ENCODE assay signal across 17 mouse cellular contexts in the genomic region with DNA sequence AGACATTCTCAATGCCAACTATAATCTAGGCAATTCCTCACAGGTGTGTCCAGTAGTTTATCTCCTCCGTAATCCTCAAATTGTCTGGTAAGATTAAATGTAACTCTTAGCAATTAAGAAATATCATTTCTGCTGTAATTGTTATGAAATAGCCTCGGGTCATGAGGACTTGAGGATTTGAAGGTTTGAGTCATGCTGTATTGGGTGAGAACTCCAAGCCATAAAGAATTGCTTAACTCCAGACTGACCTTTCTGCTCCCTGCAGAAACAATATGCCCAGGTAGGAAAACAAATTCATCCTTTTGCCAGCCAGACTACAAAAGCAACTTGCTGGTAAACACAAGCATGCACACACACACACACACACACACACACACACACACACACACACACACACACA.
"Had no signal": no experiment of that assay in that cellular context is flagged by ENCODE, and none has a peak within 500 bp of the region (broad histone marks: within the 10 kb centered on the region; RNA-seq: fewer than 3 reads in every experiment).

No protein-coding gene starts in this region.

- H3K4me1 ChIP-seq: lung, embryonic 15.5 days; megakaryocyte, embryonic 14.5 days; midbrain, embryonic 15.5 days; neural tube, embryonic 12.5 days; stomach, embryonic 15.5 days had no signal

- ATAC-seq: lung, postnatal 0 days; midbrain, embryonic 13.5 days; midbrain, embryonic 15.5 days had no signal

- H3K4me2 ChIP-seq: lung, embryonic 15.5 days; midbrain, embryonic 11.5 days; midbrain, embryonic 13.5 days; midbrain, embryonic 15.5 days; neural tube, embryonic 12.5 days; stomach, embryonic 15.5 days had no signal

- H3K9ac ChIP-seq: lung, embryonic 15.5 days; midbrain, embryonic 13.5 days; midbrain, embryonic 15.5 days; neural tube, embryonic 12.5 days; stomach, embryonic 15.5 days had no signal

- H3K27ac ChIP-seq: lung, embryonic 15.5 days; macrophage; midbrain, embryonic 13.5 days; midbrain, embryonic 15.5 days; neural tube, embryonic 12.5 days; stomach, embryonic 15.5 days; stomach, postnatal 0 days had no signal

- H3K4me3 ChIP-seq: lung, embryonic 15.5 days; megakaryocyte, embryonic 14.5 days; midbrain, embryonic 13.5 days; midbrain, embryonic 15.5 days; neural tube, embryonic 12.5 days; stomach, embryonic 15.5 days had no signal

- DNase-seq: lung, adult 2 months; lung, postnatal 14 days; lung, postnatal 36 days; right cerebral cortex, postnatal 14 days; thymus, adult 2 months; thymus, postnatal 25 days; thymus, postnatal 4 days had no signal

- H3K36me3 ChIP-seq: lung, embryonic 15.5 days; midbrain, embryonic 13.5 days; midbrain, embryonic 15.5 days; neural tube, embryonic 12.5 days; stomach, embryonic 15.5 days had no signal

- H3K9me3 ChIP-seq: lung, embryonic 15.5 days; midbrain, embryonic 13.5 days; midbrain, embryonic 15.5 days; neural tube, embryonic 12.5 days; stomach, embryonic 15.5 days had no signal

- H3K27me3 ChIP-seq: lung, embryonic 15.5 days; megakaryocyte, embryonic 14.5 days; midbrain, embryonic 13.5 days; midbrain, embryonic 15.5 days; neural tube, embryonic 12.5 days; stomach, embryonic 15.5 days had no signal
